Mouse (Mus musculus): ENCODE results near the gene Leng1. TPM values are rescaled to one million over a fixed set of nuclear protein-coding genes. Genes with fewer than 3 reads are reported as not detected.
"Not testable (repeated sequence)": the region's sequence is repeated elsewhere in the genome, so short reads cannot be mapped to it uniquely, and the experiment has no call there.

Gene Leng1
- total RNA-seq (2021): 1 to 10 TPM; 5.5 to 6.2 TPM
- long read RNA-seq, experiment 1, partial matches to known transcripts: 1 of 7 reads
- long read RNA-seq, experiment 1, other reads (novel, unspliced or antisense): 3 of 7 reads
- long read RNA-seq, experiment 2, transcript Leng1-201 (4 exons, 2,222 nt): major isoform, 15 of 16 reads
- long read RNA-seq, experiment 2, partial matches to known transcripts: 0 of 16 reads
- long read RNA-seq, experiment 2, other reads (novel, unspliced or antisense): 1 of 16 reads

DNA sequence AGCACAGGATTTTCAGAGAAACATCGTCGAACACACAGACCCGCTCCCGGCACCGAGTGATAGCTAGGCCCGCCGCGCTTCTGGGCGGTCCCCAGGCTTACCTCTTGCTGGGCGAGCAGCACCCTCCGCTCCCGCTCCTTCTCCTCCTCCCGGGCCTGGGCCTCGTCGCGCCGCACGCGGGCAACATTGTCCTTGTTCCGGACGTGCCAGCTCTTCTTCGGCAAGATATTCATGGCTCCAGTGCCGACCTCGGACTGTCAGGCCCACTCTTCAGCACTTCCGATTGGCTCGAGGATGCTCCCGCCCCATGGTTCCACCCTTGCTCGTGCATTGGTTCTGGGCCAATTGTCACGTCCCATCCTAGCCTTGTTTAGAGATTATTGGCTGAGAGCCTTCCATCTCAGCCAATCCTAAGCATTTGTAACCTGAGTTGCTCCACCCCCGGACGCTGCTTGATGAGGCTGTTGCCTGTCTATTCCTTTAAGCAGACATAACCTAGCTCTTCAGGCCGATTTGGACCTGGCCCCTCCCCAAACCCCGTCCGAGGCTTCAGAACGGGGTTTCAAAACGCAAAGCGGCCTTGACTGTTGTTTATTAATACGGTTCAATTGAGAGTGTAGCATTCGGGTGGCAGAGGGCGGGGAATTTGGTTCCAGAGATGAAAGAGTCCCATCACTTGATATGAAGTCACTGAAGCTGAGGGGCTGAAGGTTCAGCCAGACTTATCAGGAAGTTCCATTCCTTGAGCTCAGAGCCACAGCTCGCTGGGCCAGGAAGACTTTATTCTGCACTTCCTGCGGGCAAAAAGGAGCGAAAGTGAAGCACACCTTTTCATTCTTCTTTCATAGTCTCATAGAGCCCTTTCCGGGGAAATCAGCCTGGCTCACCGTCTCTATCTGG lies at the start of gene Leng1:
TSS of gene Leng1 (minus strand) at position 626 of the 900 bp plus-strand sequence.
- peak; percentile 96 to 99 for DNase-seq (ENCODE audit: low spot score in 2 of 2)

DNA sequence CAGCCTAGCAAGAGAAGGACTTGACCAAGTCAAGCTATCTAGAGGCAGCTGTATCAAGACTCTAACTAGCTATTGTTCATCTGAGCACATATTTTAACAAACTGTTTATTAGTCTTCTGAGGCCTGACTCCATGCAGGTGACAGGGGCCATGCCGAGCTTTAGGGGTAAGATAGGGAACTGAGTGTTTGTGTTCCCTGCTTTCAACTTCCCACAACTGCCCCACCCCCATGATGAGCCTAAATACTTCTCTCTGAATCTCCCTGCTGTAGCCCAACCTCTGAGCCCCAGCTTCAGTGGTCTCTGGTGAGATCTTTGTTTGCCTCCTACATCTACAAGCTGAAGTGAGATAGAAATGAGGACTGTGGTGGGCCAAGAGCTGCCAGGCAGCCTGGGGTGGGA lies 49.6 kb upstream of the Leng1 start:
- no peak for DNase-seq (ENCODE audit: low spot score in 2 of 2)

- no peak for DNase-seq (ENCODE audit: low spot score in 2 of 2)
These were observed 46.8 kb upstream of the Leng1 start for GRCm38 (mm10) chr7:3712264-3712942.

DNA sequence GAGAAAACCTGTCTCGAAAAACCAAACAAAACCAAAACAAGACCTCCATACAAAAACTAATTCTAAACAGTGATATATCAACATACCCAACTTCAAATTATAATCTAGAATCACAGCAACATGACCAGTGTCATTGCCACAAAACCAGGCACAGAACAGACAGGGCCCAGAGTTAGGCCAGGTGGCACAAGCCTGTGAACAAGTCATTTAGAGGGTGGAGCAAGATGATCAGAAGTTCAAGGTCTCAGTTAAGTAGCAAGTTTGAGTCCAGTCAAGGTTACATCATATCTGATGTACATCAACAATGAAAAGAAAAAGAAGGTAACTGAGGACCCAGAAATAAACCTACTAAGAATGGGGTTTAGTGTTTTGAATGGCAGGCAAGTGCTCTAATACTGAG lies 43.4 kb upstream of the Leng1 start:
- no peak for DNase-seq (ENCODE audit: low spot score in 2 of 2)

- DNase-seq (ENCODE audit: low spot score in 2 of 2): not testable (repeated sequence)
These were observed 42.9 kb upstream of the Leng1 start for GRCm38 (mm10) chr7:3708447-3708980.

- no peak for DNase-seq (ENCODE audit: low spot score in 2 of 2)
These were observed 42.2 kb upstream of the Leng1 start for GRCm38 (mm10) chr7:3707568-3708413.

DNA sequence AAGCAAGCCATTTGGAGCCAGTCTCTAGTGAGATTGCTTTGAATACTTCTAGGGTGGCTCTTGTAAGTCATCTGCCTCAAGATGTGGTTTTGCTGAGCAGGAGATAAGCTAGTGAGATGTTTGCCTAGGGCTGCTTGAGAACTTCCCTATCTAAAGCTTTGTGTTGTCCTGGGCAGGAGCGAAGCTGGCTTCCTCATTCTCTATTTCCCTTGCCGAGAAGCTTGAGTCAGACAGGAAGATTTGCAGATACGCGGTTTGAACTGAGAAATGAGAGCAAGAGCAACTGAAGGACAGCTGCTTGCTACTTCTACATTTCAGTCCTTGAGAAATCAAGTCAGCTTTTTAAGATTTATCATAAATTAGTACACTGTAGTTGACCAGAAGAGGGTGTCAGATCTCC lies 41.4 kb upstream of the Leng1 start:
- DNase-seq (ENCODE audit: low spot score in 2 of 2): no peak

- no peak for DNase-seq (ENCODE audit: low spot score in 2 of 2)
These were observed 40.8 kb upstream of the Leng1 start for GRCm38 (mm10) chr7:3706343-3706934.

- no peak for DNase-seq (ENCODE audit: low spot score in 2 of 2)
These were observed 40.3 kb upstream of the Leng1 start for GRCm38 (mm10) chr7:3705911-3706310.

- not testable (repeated sequence) for DNase-seq (ENCODE audit: low spot score in 2 of 2)
These were observed 39.8 kb upstream of the Leng1 start for GRCm38 (mm10) chr7:3705461-3705860.

GRCm38 (mm10) chr7:3704475-3704874 lies 38.8 kb upstream of the Leng1 start:
- DNase-seq (ENCODE audit: low spot score in 2 of 2): no peak

- peak; percentile 98 for DNase-seq (ENCODE audit: low spot score in 2 of 2)
These were observed 38.3 kb upstream of the Leng1 start, which contains the start of gene Rps9 for GRCm38 (mm10) chr7:3703879-3704441. Rps9 (plus strand) TSS chr7:3703993.

DNA sequence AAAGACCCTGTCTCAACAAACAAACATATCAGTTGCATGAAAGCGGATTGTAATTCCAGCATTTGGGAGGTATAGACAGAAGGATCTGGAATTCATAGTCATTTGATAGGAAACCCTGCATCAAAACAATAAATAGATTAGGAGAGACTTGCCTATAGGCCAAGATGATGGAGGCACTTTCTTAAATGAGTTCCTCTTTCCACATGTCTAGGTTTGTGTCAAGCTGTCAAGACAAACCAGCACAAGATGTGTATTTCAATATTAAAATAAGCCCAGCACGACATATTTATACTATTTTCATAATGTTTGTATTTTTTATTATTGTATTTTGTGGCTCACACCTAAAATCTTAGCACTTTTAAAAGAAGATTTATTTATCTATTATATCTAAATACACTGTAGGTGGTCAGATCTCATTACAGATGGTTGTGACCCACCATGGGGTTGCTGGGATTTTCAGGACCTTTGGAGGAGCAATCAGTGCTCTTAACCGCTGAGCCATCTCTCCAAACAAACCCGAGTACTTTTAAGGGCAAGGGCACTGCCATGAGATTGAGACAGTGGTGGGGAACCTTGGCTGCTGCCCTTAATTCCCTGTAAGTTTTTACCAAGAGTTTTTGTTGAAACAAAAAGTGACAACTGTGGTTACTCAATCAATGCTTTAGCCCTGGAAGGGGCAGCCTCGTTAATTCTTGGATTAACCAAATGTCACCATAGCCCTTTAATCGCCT lies 37.7 kb upstream of the Leng1 start:
- DNase-seq (ENCODE audit: low spot score in 2 of 2): no peak

DNA sequence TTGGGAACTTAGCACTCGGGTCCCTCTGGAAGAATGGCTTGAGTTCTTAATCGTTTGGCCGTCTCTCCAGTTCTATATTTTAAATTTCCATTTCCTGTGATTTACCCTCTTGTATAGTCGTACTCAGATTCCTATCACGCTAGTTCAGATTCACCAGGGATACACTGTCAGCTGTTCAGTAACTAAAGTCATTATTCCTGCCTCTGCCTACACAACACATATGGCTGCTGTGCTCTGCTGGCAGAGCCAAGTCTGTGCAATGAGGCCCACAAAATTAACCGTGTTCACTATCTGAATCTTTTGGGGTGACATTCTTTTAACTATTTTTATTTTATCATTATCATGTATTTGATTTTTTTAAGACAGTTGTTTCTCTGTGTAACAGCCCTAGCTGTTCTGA lies 32.8 kb upstream of the Leng1 start:
- DNase-seq (ENCODE audit: low spot score in 2 of 2): peak in 1 of 2 experiments; percentile 50

- not testable (repeated sequence) for DNase-seq (ENCODE audit: low spot score in 2 of 2)
These were observed 29.3 kb upstream of the Leng1 start for GRCm38 (mm10) chr7:3694949-3695305.

DNA sequence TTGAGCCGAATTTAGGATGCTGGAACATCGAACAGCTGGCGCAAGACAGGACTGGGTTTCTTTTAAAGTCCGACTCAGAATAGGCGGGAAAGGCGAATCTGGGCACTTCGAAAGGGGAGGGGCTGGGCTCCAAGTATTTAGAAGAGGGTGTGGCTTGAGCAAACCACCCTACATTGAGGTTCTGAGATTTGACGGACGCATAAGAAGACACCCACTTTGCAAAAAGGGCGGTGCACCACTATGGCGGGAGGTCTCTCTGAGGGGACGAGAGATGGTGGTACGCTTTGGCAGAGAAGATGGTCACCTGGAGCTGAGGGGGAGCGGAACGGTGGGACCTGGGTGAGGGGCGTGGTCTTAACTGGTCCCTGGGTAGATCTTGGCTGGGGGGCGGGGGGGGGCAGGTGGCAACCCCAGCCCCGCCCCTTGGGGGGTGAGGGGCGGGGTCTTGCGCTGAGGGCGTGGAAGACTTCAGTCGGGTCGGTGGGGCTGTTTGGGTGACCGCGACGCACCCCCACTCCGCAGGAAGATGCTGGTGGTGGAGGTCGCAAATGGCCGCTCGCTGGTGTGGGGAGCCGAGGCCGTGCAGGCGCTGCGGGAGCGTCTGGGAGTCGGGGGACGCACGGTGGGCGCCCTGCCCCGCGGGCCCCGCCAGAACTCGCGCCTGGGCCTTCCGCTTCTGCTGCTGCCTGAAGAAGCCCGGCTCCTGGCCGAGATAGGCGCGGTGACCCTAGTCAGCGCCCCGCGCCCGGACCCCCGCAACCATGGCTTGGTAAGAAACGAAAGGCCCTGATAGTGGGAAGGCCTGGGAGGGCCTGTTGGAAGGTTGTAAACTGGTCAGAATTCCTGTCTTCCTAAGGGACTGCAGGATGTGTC lies 28.7 kb upstream of the Leng1 start:
- peak; percentile 46 to 71 for DNase-seq (ENCODE audit: low spot score in 2 of 2)

GRCm38 (mm10) chr7:3693809-3694075 lies 28.1 kb upstream of the Leng1 start:
- no peak for DNase-seq (ENCODE audit: low spot score in 2 of 2)

DNA sequence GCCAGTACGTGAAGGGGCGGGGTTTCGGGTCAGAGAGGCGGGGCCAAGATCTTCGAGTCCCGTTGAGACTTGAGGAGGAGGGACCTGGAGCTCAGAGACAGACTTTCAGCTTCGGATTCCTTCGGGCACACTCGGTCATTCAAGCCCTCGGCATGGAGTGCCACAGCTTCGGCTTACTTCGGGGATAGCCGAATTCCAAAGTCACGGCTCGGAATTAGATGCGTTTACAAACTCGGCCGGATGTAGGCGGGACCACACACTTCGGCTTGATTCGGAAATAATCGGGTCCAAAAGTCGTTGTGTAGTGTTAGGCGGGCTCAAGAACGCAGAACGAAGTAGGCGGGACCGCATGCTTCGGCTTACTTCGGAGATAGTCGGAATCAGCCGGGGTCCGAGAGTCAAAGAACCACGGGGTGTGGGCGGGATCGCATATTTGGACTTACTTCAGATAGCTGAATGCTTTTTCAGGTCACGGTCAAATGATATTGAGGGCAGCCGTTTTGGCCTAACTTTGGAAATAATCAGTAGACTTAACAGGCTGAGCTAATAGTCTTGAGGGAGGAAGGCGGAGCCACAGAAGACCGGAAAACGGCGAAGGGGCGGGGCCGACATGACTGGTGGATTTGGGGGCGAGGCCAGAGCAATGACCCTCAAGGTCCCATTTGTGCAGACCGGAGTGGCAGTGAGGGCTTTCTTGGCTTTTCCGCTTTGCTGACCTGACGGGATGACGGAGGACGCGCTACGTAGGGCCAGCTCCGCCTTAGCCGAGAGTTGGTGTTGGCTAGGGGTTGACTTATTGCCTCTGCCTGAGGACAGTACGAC lies 27.6 kb upstream of the Leng1 start, which contains the start of gene Mboat7:
TSS of gene Mboat7 (minus strand) at position 537 of the 822 bp plus-strand sequence.
- peak; percentile 97 to 99 for DNase-seq (ENCODE audit: low spot score in 2 of 2)

Measured in layer of hippocampus, postnatal 14 days (tissue).